Mouse (Mus musculus): ENCODE measurements at regions not wholly inside any gene's neighbourhood (a gene's known extent, or its start where the extent isn't known, plus 50 kb on each side); places are given as distances from the start of the nearest gene placed in this dataset.

GRCm38 (mm10) chr13:37611387-37611786 is 166.8 kb upstream of the Rreb1 start:
- no peak for DNase-seq (ENCODE audit: low spot score)

DNA sequence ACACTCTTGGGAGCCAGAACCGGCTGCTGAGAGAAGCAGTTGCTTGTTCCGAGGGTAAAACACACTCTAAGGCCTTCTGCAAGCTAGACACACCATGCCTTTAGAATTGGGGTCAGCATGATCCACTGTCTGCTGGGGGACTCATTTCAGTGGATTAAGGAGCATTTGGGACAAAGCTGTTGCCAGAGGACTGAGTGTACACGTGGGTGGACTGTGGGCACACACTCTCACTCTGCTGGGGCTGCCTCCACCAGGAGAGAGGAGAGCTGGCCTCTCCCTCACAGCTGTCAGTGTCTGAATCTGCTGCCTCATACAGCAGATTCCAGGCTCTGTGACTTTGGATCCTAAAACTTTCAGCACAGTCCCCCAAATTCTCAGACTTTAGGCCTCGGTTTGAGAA is 161.2 kb upstream of the Rreb1 start:
- DNase-seq (ENCODE audit: low spot score): no peak

DNA sequence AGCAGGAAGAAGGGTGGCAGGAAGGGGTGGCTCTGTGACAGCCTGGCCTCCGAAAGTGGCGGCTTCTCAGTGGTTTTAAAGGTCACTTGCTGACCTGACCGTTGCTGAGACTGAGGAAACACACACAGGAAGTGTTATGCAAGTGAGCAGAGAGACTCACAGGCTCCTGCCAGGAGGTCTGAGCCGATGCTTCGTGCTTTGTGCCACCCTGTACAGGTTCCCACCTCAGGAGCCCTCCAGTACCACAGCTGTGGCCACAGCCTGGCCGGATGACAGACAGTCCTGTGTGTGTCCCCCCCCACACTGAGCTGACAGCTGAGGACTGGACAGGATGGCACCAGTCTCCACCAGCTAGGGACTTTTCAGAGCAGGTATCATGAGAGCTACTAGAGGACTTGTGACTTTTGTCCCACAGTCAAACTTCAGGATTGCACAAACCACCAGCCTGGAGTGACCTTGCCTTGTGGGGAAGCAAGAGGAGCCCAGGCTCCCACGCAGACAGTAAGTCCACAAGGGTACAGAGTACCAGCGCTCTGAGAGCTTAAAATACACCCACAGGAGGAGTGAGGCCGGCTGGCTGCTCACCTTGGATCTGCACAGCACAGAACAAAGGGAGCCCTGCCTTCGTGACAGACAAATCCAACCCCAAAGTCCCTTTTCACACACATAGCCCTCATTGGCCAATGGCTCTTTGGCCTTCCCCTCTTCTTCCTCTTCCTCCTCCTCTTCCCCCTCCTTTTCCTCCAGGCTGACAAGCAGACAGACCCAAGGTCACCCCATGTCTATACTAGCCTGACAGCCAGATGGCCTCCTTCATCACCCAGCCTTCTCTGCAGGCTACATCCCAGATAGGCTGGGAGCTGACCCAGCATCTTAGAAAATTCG is 158.1 kb upstream of the Rreb1 start:
- peak; percentile 63 for DNase-seq (ENCODE audit: low spot score)

DNA sequence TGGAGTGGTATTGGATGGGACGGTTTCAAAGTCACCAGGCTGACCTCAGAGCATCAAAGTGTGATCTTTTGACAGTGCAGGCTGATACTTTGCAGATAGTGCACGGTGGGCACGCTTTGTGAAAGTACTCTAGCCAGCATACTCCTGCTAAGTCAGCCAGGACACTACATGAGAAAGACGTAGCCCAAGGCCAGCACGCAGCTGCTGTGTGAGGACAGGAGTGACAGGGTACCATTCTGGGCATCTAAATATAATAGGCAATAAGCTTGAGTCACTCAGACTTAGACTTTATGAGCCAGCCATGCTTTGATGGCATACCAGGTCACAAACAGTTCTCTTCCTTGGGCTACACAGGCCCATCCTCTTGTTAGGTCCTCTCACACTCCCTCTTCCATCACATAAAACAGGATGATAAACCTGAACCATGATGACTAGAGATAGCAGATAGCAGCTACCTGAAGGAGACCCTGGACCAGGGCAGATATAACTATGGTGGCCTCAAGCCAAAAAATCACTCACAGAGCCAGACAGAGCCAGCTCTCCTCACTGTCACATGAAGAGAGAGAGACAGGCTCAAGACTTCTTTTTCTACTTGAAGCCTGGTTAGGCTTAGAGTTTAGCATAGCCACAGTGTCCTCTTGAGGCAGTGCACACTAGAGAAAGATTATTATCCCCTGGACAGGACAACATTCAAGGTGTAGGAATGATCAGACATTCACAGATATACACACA is 156.7 kb upstream of the Rreb1 start:
- DNase-seq (ENCODE audit: low spot score): no peak

GRCm38 (mm10) chr13:37622366-37623088 is 155.7 kb upstream of the Rreb1 start:
- DNase-seq (ENCODE audit: low spot score): no peak

DNA sequence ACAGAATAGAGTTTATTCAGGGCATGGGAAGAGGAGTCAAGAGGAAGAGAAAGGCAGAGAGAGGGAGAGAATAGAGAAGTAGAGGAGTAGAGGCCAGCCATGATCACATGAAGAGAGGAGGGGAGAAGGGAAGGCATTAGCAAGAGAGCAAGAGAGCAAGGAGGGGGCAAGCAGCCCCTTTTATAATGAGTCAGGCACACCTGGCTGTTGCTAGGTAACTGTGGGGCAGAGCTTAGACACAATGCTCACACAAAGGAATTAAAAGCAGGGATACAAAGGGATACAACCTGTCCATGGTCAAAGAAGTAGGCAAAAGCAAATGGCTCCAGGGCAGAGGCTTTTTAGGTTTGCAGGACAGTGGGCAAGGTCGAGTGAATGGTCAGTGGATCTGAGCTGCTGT is 153.5 kb upstream of the Rreb1 start:
- no peak for DNase-seq (ENCODE audit: low spot score)

GRCm38 (mm10) chr13:37625532-37626235 is 152.5 kb upstream of the Rreb1 start:
- no peak for DNase-seq (ENCODE audit: low spot score)

- DNase-seq (ENCODE audit: low spot score): peak; percentile 77
Measured at GRCm38 (mm10) chr13:37628391-37629270, 149.6 kb upstream of the Rreb1 start.

DNA sequence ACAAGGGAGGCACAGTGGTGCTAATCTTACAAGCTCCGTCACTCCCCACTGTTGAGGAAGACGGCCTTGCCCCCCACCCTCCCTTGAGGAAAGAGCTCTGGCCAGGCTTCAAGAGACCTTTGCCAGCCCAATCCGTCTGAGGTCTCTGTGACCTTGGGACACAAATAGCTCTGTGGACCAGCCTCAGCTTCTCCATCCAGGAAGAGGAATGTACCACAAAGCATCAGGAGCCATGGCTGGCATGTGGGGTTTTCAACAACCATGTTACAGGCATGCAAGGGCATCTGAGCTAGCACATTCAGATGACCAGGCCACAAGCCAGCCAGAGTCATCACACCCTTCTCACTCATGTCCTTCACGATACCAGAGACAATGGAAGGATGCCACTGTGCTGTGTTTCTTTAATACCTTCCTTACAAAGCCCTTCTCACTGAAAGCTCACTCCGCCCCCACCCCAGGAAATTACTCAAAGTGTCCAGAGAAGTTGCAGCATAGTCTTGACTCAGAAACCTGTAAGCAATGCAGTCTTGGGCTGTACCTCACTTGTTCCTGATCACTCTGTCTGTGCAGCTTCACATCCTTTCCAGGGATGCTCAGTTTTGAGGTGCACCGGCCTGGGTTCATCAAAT is 148.8 kb upstream of the Rreb1 start:
- no peak for DNase-seq (ENCODE audit: low spot score)

DNA sequence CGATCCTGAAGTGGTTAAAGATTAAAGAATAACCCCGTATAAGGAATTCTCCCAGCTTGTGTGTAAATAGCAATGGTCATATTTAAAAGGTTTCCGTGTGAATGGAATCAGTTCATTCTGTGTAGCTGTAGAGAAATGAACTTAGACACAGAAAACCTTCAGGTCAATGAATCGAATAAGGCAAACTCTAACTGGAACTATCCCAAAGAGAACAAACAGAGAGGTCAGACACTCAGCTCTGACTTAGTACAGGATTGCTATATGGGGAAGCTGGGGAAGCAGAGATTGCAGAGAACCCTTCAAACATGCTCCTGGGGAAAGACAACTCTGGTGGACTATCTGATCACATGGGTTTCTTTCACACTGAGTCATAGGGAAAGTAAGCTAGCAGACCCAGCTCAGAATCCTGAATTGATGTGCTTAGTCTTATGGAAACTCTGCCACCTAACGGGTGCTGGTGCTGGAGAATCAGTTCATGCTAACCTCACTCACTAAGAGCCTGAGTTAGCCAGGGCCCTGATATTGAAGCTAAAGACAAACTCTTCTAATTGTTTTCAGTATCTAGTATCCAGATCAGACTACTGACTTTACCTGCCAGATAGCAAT is 145.3 kb upstream of the Rreb1 start:
- DNase-seq (ENCODE audit: low spot score): no peak

DNA sequence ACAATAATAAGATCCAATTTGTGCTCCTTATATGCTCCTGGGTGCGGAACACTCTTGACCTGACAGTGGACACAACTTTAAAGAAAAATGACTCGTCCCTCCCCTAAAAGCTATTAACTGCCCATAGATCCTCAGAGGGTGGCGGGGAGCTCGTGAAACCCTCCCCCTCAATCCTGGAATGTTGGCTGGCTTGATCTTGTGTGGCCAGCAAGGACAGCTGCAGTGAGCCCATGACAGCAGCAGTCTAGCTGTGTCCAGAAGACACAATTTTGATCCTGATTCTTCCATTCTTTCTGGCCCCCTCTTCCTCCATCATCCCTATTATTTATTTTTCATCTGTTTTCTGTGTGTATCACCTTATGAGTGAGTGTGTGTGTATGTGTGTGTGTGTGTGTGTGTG is 141.8 kb upstream of the Rreb1 start:
- no peak for DNase-seq (ENCODE audit: low spot score)

GRCm38 (mm10) chr13:37637151-37637550 is 141.0 kb upstream of the Rreb1 start:
- DNase-seq (ENCODE audit: low spot score): no peak

GRCm38 (mm10) chr13:37638071-37638511 is 140.1 kb upstream of the Rreb1 start:
- peak; percentile 58 for DNase-seq (ENCODE audit: low spot score)

DNA sequence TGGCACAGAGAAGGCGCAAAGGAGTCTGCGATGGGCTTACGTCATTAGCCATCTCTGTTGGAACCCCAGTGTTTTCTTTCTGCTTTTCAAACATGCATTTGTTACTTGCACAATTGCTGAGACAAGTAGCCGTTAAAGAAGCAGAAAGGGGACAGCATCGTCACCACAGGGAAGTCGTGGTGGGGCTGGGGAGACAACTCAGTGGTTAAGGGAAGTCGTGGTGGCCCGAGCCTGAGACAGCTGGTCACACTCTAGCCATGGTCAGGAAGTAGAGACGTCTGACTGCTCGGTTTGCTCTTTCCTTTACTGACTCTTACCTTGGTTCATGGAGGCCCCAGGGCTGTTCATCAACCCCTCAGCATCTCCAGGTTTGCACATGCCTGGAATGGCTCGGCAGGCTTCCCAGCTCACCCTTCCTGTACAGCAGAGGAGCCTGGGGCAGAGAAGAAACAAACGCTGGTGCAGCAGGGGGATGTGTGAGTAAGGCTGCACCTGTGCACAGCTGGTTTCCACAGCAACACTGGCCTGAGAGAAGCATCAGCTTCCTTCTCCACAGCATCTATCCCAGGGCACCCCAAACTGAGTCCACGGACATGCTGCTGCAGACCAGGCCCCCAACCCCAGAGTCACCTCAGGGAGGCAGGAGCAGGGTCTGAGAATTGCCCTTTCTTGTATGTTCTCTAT is 135.6 kb upstream of the Rreb1 start:
- DNase-seq (ENCODE audit: low spot score): peak; percentile 39

DNA sequence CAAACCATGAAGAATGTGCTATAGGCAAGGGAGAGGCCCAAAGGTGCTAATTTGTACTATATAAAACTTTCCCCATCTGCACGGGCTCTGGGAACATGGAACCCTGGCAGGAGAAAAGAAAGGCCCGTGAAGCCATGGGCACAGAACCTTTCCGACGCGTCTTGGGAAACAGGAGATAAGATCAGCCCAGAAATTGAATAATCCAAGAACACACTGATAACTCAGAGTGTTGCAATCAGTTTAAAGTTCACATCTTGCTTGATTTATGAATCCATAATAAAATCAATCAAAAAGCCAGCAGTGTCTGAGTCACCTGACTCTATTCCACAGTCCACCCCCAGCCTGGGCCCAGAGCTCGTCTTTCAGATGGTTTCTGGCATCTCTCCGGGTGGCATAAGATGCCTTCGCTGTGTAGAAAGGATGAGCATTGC is 133.4 kb upstream of the Rreb1 start:
- DNase-seq (ENCODE audit: low spot score): no peak

DNA sequence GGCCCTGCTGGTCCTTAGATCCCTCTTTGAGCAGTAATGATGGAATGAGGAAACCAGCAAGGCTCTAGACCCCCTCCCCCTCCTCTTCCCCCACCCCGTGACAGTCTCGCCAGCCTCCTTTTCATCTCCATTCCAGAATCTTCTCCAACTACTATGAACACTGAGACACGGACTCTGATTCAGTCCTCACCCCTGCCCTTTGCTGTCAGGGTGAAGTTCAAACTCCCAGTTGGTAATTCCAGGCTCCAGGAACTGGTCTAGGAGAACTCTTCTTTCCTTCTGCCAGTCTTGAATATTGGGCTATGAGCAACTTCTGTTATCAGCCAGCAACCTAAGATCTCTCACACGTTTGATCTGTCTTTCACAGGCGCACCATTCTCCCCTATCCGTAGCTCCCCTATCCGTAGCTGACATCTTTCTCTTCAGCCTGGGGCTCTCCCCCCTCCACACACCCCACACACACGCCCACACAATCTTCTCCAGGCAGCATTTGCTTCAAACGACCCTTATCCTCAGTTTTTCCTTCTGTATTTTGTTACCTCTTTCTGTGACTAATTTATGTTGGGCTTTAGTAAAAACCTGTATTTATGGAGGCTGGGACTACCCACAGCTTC is 128.6 kb upstream of the Rreb1 start:
- DNase-seq (ENCODE audit: low spot score): no peak

DNA sequence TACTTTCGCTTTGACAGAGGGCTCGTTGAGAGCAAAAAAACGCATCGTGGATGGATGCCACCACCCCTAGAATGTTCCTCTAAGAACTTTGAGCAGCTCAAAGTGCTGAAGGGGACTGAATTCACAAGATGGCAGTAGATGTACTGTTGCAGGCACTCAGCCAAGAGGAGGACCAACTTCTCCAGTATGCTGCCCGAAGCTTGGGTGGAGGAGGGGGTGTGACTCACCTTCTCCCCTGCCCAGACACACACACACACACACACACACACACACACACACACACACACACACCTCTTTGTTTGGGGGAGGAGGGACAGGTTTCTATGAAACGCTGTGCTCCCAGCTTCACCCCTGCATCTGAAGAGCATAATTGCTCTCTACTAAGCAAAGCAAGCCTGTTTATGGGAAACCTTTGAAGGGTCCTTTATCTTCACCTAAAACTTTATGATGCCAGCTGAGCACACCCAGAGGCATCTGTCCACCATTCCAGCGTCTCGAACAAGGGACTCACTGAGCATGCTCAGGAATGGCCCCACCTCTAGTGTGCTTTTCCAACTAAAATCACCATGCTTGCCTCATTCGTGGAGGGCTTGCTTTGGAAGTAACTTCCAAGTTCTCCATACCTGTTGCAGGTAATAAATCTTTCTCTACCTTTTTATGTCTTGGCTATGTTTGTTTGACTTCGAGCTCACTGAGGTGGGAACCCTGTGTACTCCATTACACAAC is 126.8 kb upstream of the Rreb1 start:
- no peak for DNase-seq (ENCODE audit: low spot score)

- DNase-seq (ENCODE audit: low spot score): no peak
Measured at GRCm38 (mm10) chr13:37654651-37655050, 123.5 kb upstream of the Rreb1 start.
